Mouse (Mus musculus) small intestine, adult 2 months (tissue): ENCODE results near the gene Rps6ka1.

Experiments used
- CTCF ChIP-seq: fragments of 200-500 bp; IDR thresholded peaks from 2 replicates; pipeline ENCODE4 v1.5.1; 2012; ENCODE audit warnings: low read depth, mild to moderate bottlenecking, control low read depth, inconsistent platforms, low read length, moderate library complexity, mixed read lengths; ENCODE audit not compliant: insufficient replicate concordance, insufficient read length; ENCODE audit errors: extremely low read depth
- POLR2A ChIP-seq: fragments of 200-500 bp; IDR thresholded peaks from 2 replicates; pipeline ENCODE4 v1.6.1; 2012; ENCODE audit warnings: low read depth, mild to moderate bottlenecking, control low read depth, inconsistent platforms, low read length, moderate library complexity

DNA sequence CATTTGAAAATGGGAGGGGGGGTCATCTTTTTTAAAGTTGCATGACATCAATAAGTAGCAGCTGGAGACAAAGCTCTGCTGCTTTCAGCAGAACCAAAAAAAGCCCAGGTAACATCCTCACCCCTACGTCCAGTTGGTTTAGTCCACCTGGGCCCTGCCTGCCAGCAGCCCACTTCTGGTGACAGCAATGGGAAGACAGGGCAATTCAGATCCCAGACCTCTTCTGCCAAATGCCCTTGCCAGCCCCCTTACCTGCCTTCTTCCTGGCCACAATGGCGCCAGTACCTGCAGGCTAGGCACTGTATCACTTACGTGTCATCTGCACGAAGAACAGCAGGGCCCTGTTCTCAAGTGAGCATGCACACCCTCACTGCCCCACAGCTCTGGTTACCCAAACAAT is 2.3 kb downstream of the Rps6ka1 start:
- TF ChIP-seq POLR2A = no peak
- no peak for TF ChIP-seq CTCF
